Comparison of ENCODE assay signal across 7 mouse cellular contexts in genomic region chr7:49634291-49635073, GRCm38 (mm10). TPM values are rescaled to one million over a fixed set of nuclear protein-coding genes. Genes with fewer than 3 reads are reported as not detected.
DNase-seq lines count a peak whose midpoint lies in the region; ATAC-seq and TF ChIP-seq lines count a peak whose summit lies in the region.

No protein-coding gene starts in this region.

- H3K4me1 ChIP-seq in ES-E14 (ENCODE audit: control insufficient read depth in 2 of 2, insufficient read depth in 2 of 2, low read length in 2 of 2, poor library complexity in 1 of 2), result peaks cover 0 to 6% of the 10 kb centered on the region in 2 experiments; a peak in 1 of 4 replicates
- H3K4me1 ChIP-seq in hindbrain, embryonic 10.5 days (replicated peaks), result peaks cover 56% of the 10 kb centered on the region
- H3K4me1 ChIP-seq in midbrain, embryonic 10.5 days, result peaks cover 74% of the 10 kb centered on the region
- peaks cover 12% of the 10 kb centered on the region for H3K4me1 ChIP-seq in thymus, adult 2 months (replicated peaks; ENCODE audit: control insufficient read depth, insufficient read depth, low read length)

- WGBS in hindbrain, embryonic 10.5 days, result under 1% methylated on average over 26 of the region's 26 CpGs
- WGBS in midbrain, embryonic 10.5 days, result under 1% methylated on average over 26 of the region's 26 CpGs
- WGBS in thymus, adult 2 months, result 2% methylated on average over 26 of the region's 26 CpGs

- TF ChIP-seq POLR2A in thymus, adult 2 months (IDR thresholded peaks at IDR 0.05; ENCODE audit: control insufficient read depth, extremely low read depth, insufficient read depth, low read length, poor library complexity), result no peak

- H3K9ac ChIP-seq in ES-E14 (ENCODE audit: insufficient read depth, low read depth, low read length, poor library complexity, severe bottlenecking), result no peak overlapping the region

- peaks cover 100% of the 10 kb centered on the region for H3K27me3 ChIP-seq in hindbrain, embryonic 10.5 days (ENCODE audit: insufficient read depth, poor library complexity, severe bottlenecking)
- H3K27me3 ChIP-seq in midbrain, embryonic 10.5 days (ENCODE audit: low read depth, poor library complexity, severe bottlenecking), result peaks cover 100% of the 10 kb centered on the region
- peaks cover 28% of the 10 kb centered on the region for H3K27me3 ChIP-seq in thymus, adult 2 months (ENCODE audit: control insufficient read depth, insufficient read depth, low read length)

- peak; percentile 8 for ATAC-seq in CD4-positive, CD25-positive, alpha-beta regulatory T cell, adult 4 months

- in situ Hi-C loops in ES-E14 (cut with MboI; ENCODE audit: low sequenced_read_pairs in 2 of 2, unreplicated experiment in 2 of 2), result loop anchor here in 1 of 2 experiments (25.0 kb wide), 1 partner anchor 278 kb away; the partner anchor contains the start of gene Slc6a5

- no peak overlapping the region for H3K27ac ChIP-seq in ES-E14 (ENCODE audit: insufficient read depth, low read depth, low read length, poor library complexity, severe bottlenecking)
- peak overlapping the region; percentile 82 for H3K27ac ChIP-seq in hindbrain, embryonic 10.5 days
- H3K27ac ChIP-seq in midbrain, embryonic 10.5 days (replicated peaks), result peak overlapping the region; percentile 87
- H3K27ac ChIP-seq in thymus, adult 2 months (ENCODE audit: control insufficient read depth, insufficient read depth, low read length), result no peak overlapping the region

- DNase-seq in ES-E14 (ENCODE audit: low read depth, low spot score), result no peak
- DNase-seq in hindbrain, embryonic 10.5 days (ENCODE audit: low spot score), result peak; percentile 46
- DNase-seq in midbrain, embryonic 10.5 days (ENCODE audit: low spot score), result peak; percentile 56
- no peak for DNase-seq in thymus, adult 2 months
- no peak for DNase-seq in adrenal gland, adult 18-20 months (ENCODE audit: low spot score in 2 of 2)
- DNase-seq in thymus, postnatal 36 days, result no peak

- no peaks in the 10 kb centered on the region for H3K9me3 ChIP-seq in ES-E14 (ENCODE audit: control insufficient read depth, insufficient read depth, low read depth, low read length)
- H3K9me3 ChIP-seq in hindbrain, embryonic 10.5 days, result no peaks in the 10 kb centered on the region
- H3K9me3 ChIP-seq in midbrain, embryonic 10.5 days (replicated peaks), result no peaks in the 10 kb centered on the region

- no peaks in the 10 kb centered on the region for H3K36me3 ChIP-seq in ES-E14 (ENCODE audit: control insufficient read depth, insufficient read depth, low read length, poor library complexity, severe bottlenecking)
- peaks cover 7% of the 10 kb centered on the region; the same call in 1 of the 2 replicates for H3K36me3 ChIP-seq in hindbrain, embryonic 10.5 days
- H3K36me3 ChIP-seq in midbrain, embryonic 10.5 days, result peaks cover 31% of the 10 kb centered on the region
- H3K36me3 ChIP-seq in thymus, adult 2 months (ENCODE audit: control insufficient read depth, insufficient read depth, low read length), result no peaks in the 10 kb centered on the region

- no peak overlapping the region; a peak in 1 of 4 replicates for H3K4me3 ChIP-seq in ES-E14 (ENCODE audit: insufficient read depth in 1 of 2, low read depth in 1 of 2, low read length in 2 of 2, poor library complexity in 1 of 2, severe bottlenecking in 1 of 2)
- peak overlapping the region; percentile 50 for H3K4me3 ChIP-seq in hindbrain, embryonic 10.5 days
- H3K4me3 ChIP-seq in midbrain, embryonic 10.5 days, result peak overlapping the region; percentile 60
- H3K4me3 ChIP-seq in thymus, adult 2 months (ENCODE audit: control insufficient read depth, insufficient read depth, low read length), result no peak overlapping the region

- TF ChIP-seq CTCF in thymus, adult 2 months (IDR thresholded peaks at IDR 0.05; ENCODE audit: borderline replicate concordance, control insufficient read depth, extremely low read depth, insufficient read depth, low read length, poor library complexity), result no peak

TF ChIP-seq in ES-E14, 5 proteins besides CTCF, POLR2A, EP300 and RAD21:
- no peak for TF ChIP-seq HCFC1 (IDR thresholded peaks at IDR 0.05; ENCODE audit: borderline replicate concordance, insufficient read depth, low read length)
- no peak for TF ChIP-seq CHD2 (IDR thresholded peaks at IDR 0.05; ENCODE audit: low read depth, low read length)
- no peak for TF ChIP-seq ZC3H11A (IDR thresholded peaks at IDR 0.05; ENCODE audit: borderline replicate concordance, low read depth, low read length)
- TF ChIP-seq ZNF384 (IDR thresholded peaks at IDR 0.05; ENCODE audit: low read depth, low read length), result peak; percentile 73
TF ChIP-seq in ES-E14: peak in this region for 1.

RNA-seq across cellular contexts. Expression of gene Dbx1, which starts 2.2 kb away (rescaled TPM):
- not detected for polyA plus RNA-seq in CD4-positive, CD25-positive, alpha-beta regulatory T cell, adult 4 months (2017; shearing (Covaris generic))
- not detected in 2 replicates for total RNA-seq in ES-E14 (2012; rRNA removed)
- polyA plus RNA-seq in hindbrain, embryonic 10.5 days (2016; fragmentation: Nextera tagmentation; extraction: Ambion mirVana), result 42.0 and 72.1 TPM in 2 replicates
- 168 and 188 TPM in 2 replicates for polyA plus RNA-seq in midbrain, embryonic 10.5 days (2016; fragmentation: Nextera tagmentation; extraction: Ambion mirVana)
- 0.05 TPM in 2 replicates for polyA plus RNA-seq in thymus, adult 2 months (2012; rRNA removed)
- not detected for total RNA-seq in adrenal gland, adult 18-20 months (2021)

Comparison
In these comparisons a context has a peak if more than half of its experiments do, and no peak if none do; other contexts are left out.
1. DNase-seq: peak in hindbrain, embryonic 10.5 days (single experiment) and midbrain, embryonic 10.5 days (single experiment); none in ES-E14 (single experiment), thymus, adult 2 months (single experiment), adrenal gland, adult 18-20 months (0 of 2) and thymus, postnatal 36 days (0 of 2).
2. H3K27ac ChIP-seq: peak in hindbrain, embryonic 10.5 days (single experiment) and midbrain, embryonic 10.5 days (single experiment); none in ES-E14 (single experiment) and thymus, adult 2 months (single experiment).
3. H3K4me3 ChIP-seq: peak in hindbrain, embryonic 10.5 days (single experiment) and midbrain, embryonic 10.5 days (single experiment); none in ES-E14 (0 of 2) and thymus, adult 2 months (single experiment).
4. RNA of gene Dbx1, which starts 2.2 kb away (polyA plus RNA-seq): 168 to 188 TPM in midbrain, embryonic 10.5 days and 42.0 to 72.1 TPM in hindbrain, embryonic 10.5 days; 0.05 TPM in thymus, adult 2 months and not detected in CD4-positive, CD25-positive, alpha-beta regulatory T cell, adult 4 months; every median in the first group is over 10 times any median in the second.